Mouse (Mus musculus): ENCODE measurements around the gene Ubl4b. TPM values are rescaled to one million over a fixed set of nuclear protein-coding genes. Genes with fewer than 3 reads are reported as not detected.
A peak's percentile ranks its signal among the peaks of the same experiment; 100 is the strongest.

The Ubl4b gene
- polyA plus RNA-seq, 1 experiment from 2014 or later = not detected

GRCm38 (mm10) chr3:107516776-107517630 is 37.9 kb downstream of the Ubl4b start:
- Histone ChIP-seq H3K4me2 (peak overlapping the region; percentile 96), H3K27me3 (replicated peaks) (peaks cover 69% of the 10 kb centered on the region), H3K9ac (peak overlapping the region; percentile 82), H3K27ac (replicated peaks) (peak overlapping the region; percentile 53), H3K36me3 (no peaks in the 10 kb centered on the region), H3K4me1 (peaks cover 13% of the 10 kb centered on the region), H3K9me3 (no peaks in the 10 kb centered on the region), H3K4me3 (peak overlapping the region; percentile 65)
- peak; percentile 33; the same call in 1 of the 2 replicates for ATAC-seq (ENCODE audit: extremely low read depth, insufficient number of reproducible peaks, low FRiP score, low TSS enrichment)
- WGBS = 7% methylated on average over 55 of the region's 55 CpGs

GRCm38 (mm10) chr3:107515989-107516388 is 38.9 kb downstream of the Ubl4b start:
- H3K27ac ChIP-seq (replicated peaks) = no peak overlapping the region
- peaks cover 63% of the 10 kb centered on the region for H3K27me3 ChIP-seq (replicated peaks)
- no peaks in the 10 kb centered on the region for H3K36me3 ChIP-seq
- peak overlapping the region; percentile 96; the same call in 1 of the 2 replicates for H3K4me2 ChIP-seq
- peaks cover 13% of the 10 kb centered on the region for H3K4me1 ChIP-seq
- WGBS = 69% methylated on average over 4 of the region's 4 CpGs
- H3K4me3 ChIP-seq = no peak overlapping the region
- H3K9me3 ChIP-seq = no peaks in the 10 kb centered on the region
- H3K9ac ChIP-seq = no peak overlapping the region
- no peak for ATAC-seq (ENCODE audit: extremely low read depth, insufficient number of reproducible peaks, low FRiP score, low TSS enrichment)

- Histone ChIP-seq H3K4me2 (no peak overlapping the region), H3K4me3 (no peak overlapping the region), H3K36me3 (no peaks in the 10 kb centered on the region), H3K27me3 (replicated peaks) (peaks cover 19% of the 10 kb centered on the region), H3K4me1 (peaks cover 9% of the 10 kb centered on the region), H3K9ac (no peak overlapping the region), H3K9me3 (no peaks in the 10 kb centered on the region), H3K27ac (replicated peaks) (no peak overlapping the region)
- WGBS = 79% methylated on average over 3 of the region's 3 CpGs
- no peak for ATAC-seq (ENCODE audit: extremely low read depth, insufficient number of reproducible peaks, low FRiP score, low TSS enrichment)
Measured at GRCm38 (mm10) chr3:107511416-107511815, 43.5 kb downstream of the Ubl4b start.

GRCm38 (mm10) chr3:107508696-107509095 is 46.2 kb downstream of the Ubl4b start:
- Histone ChIP-seq H3K4me3 (no peak overlapping the region), H3K36me3 (no peaks in the 10 kb centered on the region), H3K4me2 (no peak overlapping the region), H3K9me3 (no peaks in the 10 kb centered on the region), H3K4me1 (peaks cover 25% of the 10 kb centered on the region), H3K27ac (replicated peaks) (no peak overlapping the region), H3K9ac (no peak overlapping the region), H3K27me3 (replicated peaks) (0 out of 2 replicates have a peak, but pooled peaks cover 3% of the 10 kb centered on the region)
- ATAC-seq (ENCODE audit: extremely low read depth, insufficient number of reproducible peaks, low FRiP score, low TSS enrichment) = no peak
- WGBS = 53% methylated on average over 8 of the region's 8 CpGs

GRCm38 (mm10) chr3:107507966-107508365 is 46.9 kb downstream of the Ubl4b start:
- Histone ChIP-seq H3K27ac (replicated peaks) (no peak overlapping the region), H3K4me3 (no peak overlapping the region), H3K9me3 (no peaks in the 10 kb centered on the region), H3K4me1 (peaks cover 25% of the 10 kb centered on the region), H3K27me3 (replicated peaks) (no peaks in the 10 kb centered on the region), H3K4me2 (no peak overlapping the region), H3K36me3 (no peaks in the 10 kb centered on the region), H3K9ac (no peak overlapping the region)
- no peak for ATAC-seq (ENCODE audit: extremely low read depth, insufficient number of reproducible peaks, low FRiP score, low TSS enrichment)
- 80% methylated on average over 9 of the region's 9 CpGs for WGBS

- Histone ChIP-seq H3K4me3 (no peak overlapping the region), H3K4me1 (peaks cover 32% of the 10 kb centered on the region), H3K27me3 (replicated peaks) (no peaks in the 10 kb centered on the region), H3K36me3 (no peaks in the 10 kb centered on the region), H3K9me3 (no peaks in the 10 kb centered on the region), H3K27ac (replicated peaks) (peak overlapping the region; percentile 80), H3K9ac (peak overlapping the region; percentile 35; the same call in 1 of the 2 replicates), H3K4me2 (peak overlapping the region; percentile 30; the same call in 1 of the 2 replicates)
- 43% methylated on average over 4 of the region's 4 CpGs for WGBS
- no peak for ATAC-seq (ENCODE audit: extremely low read depth, insufficient number of reproducible peaks, low FRiP score, low TSS enrichment)
Measured at GRCm38 (mm10) chr3:107506531-107506930, 48.3 kb downstream of the Ubl4b start.

GRCm38 (mm10) chr3:107505464-107506367 is 49.2 kb downstream of the Ubl4b start:
- peak; percentile 47; the same call in 1 of the 2 replicates for ATAC-seq (ENCODE audit: extremely low read depth, insufficient number of reproducible peaks, low FRiP score, low TSS enrichment)
- WGBS = 35% methylated on average over 4 of the region's 4 CpGs
- Histone ChIP-seq H3K9ac (peak overlapping the region; percentile 35), H3K36me3 (peaks cover 3% of the 10 kb centered on the region; the same call in 1 of the 2 replicates), H3K4me3 (no peak overlapping the region), H3K4me1 (peaks cover 36% of the 10 kb centered on the region), H3K27me3 (replicated peaks) (no peaks in the 10 kb centered on the region), H3K9me3 (peaks cover 6% of the 10 kb centered on the region), H3K27ac (replicated peaks) (peak overlapping the region; percentile 80), H3K4me2 (peak overlapping the region; percentile 30)

GRCm38 (mm10) chr3:107504542-107504941 is 50.3 kb downstream of the Ubl4b start:
- peaks cover 15% of the 10 kb centered on the region for H3K36me3 ChIP-seq
- ATAC-seq (ENCODE audit: extremely low read depth, insufficient number of reproducible peaks, low FRiP score, low TSS enrichment) = no peak
- 79% methylated on average over 1 of the region's 1 CpGs for WGBS

GRCm38 (mm10) chr3:107503716-107504115 is 51.2 kb downstream of the Ubl4b start:
- no peak overlapping the region for H3K4me2 ChIP-seq
- H3K27ac ChIP-seq (replicated peaks) = no peak overlapping the region
- peaks cover 36% of the 10 kb centered on the region for H3K4me1 ChIP-seq
- peaks cover 23% of the 10 kb centered on the region for H3K36me3 ChIP-seq
- ATAC-seq (ENCODE audit: extremely low read depth, insufficient number of reproducible peaks, low FRiP score, low TSS enrichment) = no peak
- H3K9ac ChIP-seq = no peak overlapping the region
- H3K9me3 ChIP-seq = peaks cover 26% of the 10 kb centered on the region
- 75% methylated on average over 2 of the region's 2 CpGs for WGBS
- no peak overlapping the region for H3K4me3 ChIP-seq
- H3K27me3 ChIP-seq (replicated peaks) = no peaks in the 10 kb centered on the region

More at GRCm38 (mm10) chr3:107504542-107504941, 50.3 kb downstream of the Ubl4b start:
- no peak overlapping the region for H3K9ac ChIP-seq
- no peak overlapping the region for H3K4me3 ChIP-seq
- H3K27me3 ChIP-seq (replicated peaks) = no peaks in the 10 kb centered on the region
- no peak overlapping the region for H3K27ac ChIP-seq (replicated peaks)
- peaks cover 36% of the 10 kb centered on the region for H3K4me1 ChIP-seq
- H3K4me2 ChIP-seq = no peak overlapping the region
- peaks cover 18% of the 10 kb centered on the region for H3K9me3 ChIP-seq
